In genomic region chr9:61404998-61405621, GRCm38 (mm10) we compare ENCODE assay signal across 8 mouse cellular contexts. TPM values are rescaled to one million over a fixed set of nuclear protein-coding genes. Genes with fewer than 3 reads are reported as not detected.
A peak's percentile ranks its signal among the peaks of the same experiment; 100 is the strongest.
DNase-seq lines count a peak whose midpoint lies in the region; ATAC-seq and TF ChIP-seq lines count a peak whose summit lies in the region.

No protein-coding gene starts in this region.

- H3K36me3 ChIP-seq in hindbrain, embryonic 16.5 days (ENCODE audit: control insufficient read depth, insufficient read depth, low read length) = peaks cover 28% of the 10 kb centered on the region
- H3K36me3 ChIP-seq in midbrain, embryonic 12.5 days = peaks cover 73% of the 10 kb centered on the region
- H3K36me3 ChIP-seq in small intestine, adult 2 months (ENCODE audit: control insufficient read depth, insufficient read depth, low read length) = peaks cover 61% of the 10 kb centered on the region

- peak; percentile 73 to 74 for DNase-seq in adrenal gland, adult 18-20 months (ENCODE audit: low spot score in 2 of 2)
- peak; percentile 43 to 49 for DNase-seq in cerebellum, postnatal 36 days
- DNase-seq in gastrocnemius, adult 2 months = peak; percentile 70
- peak; percentile 83 to 85 for DNase-seq in layer of hippocampus, postnatal 36 days

- no peak for TF ChIP-seq POLR2A in small intestine, adult 2 months (IDR thresholded peaks at IDR 0.05; ENCODE audit: low read depth, low read length)

- peak overlapping the region; percentile 46 for H3K4me2 ChIP-seq in hindbrain, embryonic 16.5 days (ENCODE audit: low read length)
- peak overlapping the region; percentile 38 for H3K4me2 ChIP-seq in midbrain, embryonic 12.5 days (replicated peaks)

- ATAC-seq in hindbrain, embryonic 16.5 days = peak; percentile 91
- peak; percentile 76 for ATAC-seq in midbrain, embryonic 12.5 days (ENCODE audit: low FRiP score, low read depth)
- ATAC-seq in erythroblast, adult 5-6 weeks (replicated peaks; ENCODE audit: low FRiP score, poor library complexity, severe bottlenecking) = no peak

- TF ChIP-seq CTCF in gastrocnemius, adult 2 months (IDR thresholded peaks at IDR 0.05) = no peak
- no peak for TF ChIP-seq CTCF in small intestine, adult 2 months (IDR thresholded peaks at IDR 0.05; ENCODE audit: extremely low read depth, insufficient read length, insufficient replicate concordance, low read depth, low read length)

- no peaks in the 10 kb centered on the region for H3K27me3 ChIP-seq in hindbrain, embryonic 16.5 days (replicated peaks; ENCODE audit: control insufficient read depth, insufficient read depth, low read length)
- H3K27me3 ChIP-seq in midbrain, embryonic 12.5 days = no peaks in the 10 kb centered on the region; the same call in 1 of the 2 replicates
- H3K27me3 ChIP-seq in small intestine, adult 2 months (ENCODE audit: control insufficient read depth, insufficient read depth, low read length) = no peaks in the 10 kb centered on the region

- WGBS in hindbrain, embryonic 16.5 days = 4% methylated on average over 19 of the region's 19 CpGs
- WGBS in midbrain, embryonic 12.5 days = 13% methylated on average over 19 of the region's 19 CpGs
- WGBS in small intestine, adult 2 months = 21% methylated on average over 19 of the region's 19 CpGs

- H3K9ac ChIP-seq in hindbrain, embryonic 16.5 days (ENCODE audit: low read depth, low read length) = 0 out of 2 replicates have a peak overlapping the region, but pooled peaks have one; percentile 2
- H3K9ac ChIP-seq in midbrain, embryonic 12.5 days (replicated peaks) = no peak overlapping the region

- peak overlapping the region; percentile 6; the same call in 1 of the 2 replicates for H3K27ac ChIP-seq in gastrocnemius, adult 2 months
- H3K27ac ChIP-seq in hindbrain, embryonic 16.5 days (ENCODE audit: low read depth, low read length) = peak overlapping the region; percentile 78
- peak overlapping the region; percentile 85 for H3K27ac ChIP-seq in midbrain, embryonic 12.5 days (replicated peaks)
- no peak overlapping the region; the same call in 1 of the 2 replicates for H3K27ac ChIP-seq in small intestine, adult 2 months (ENCODE audit: insufficient read depth, low read depth, low read length)

- intact Hi-C loops in gastrocnemius, adult 2 months (cut with DNase I) = no loop called here

- peak overlapping the region; percentile 58 for H3K4me3 ChIP-seq in gastrocnemius, adult 2 months
- H3K4me3 ChIP-seq in hindbrain, embryonic 16.5 days (ENCODE audit: low read length) = peak overlapping the region; percentile 2; the same call in 1 of the 2 replicates
- 0 out of 2 replicates have a peak overlapping the region, but pooled peaks have one; percentile 11 for H3K4me3 ChIP-seq in midbrain, embryonic 12.5 days
- H3K4me3 ChIP-seq in small intestine, adult 2 months (ENCODE audit: low read depth, low read length) = peak overlapping the region; percentile 39

- H3K4me1 ChIP-seq in hindbrain, embryonic 16.5 days (ENCODE audit: control insufficient read depth, insufficient read depth, low read depth, low read length) = peaks cover 53% of the 10 kb centered on the region
- peaks cover 66% of the 10 kb centered on the region for H3K4me1 ChIP-seq in midbrain, embryonic 12.5 days
- H3K4me1 ChIP-seq in small intestine, adult 2 months (ENCODE audit: control insufficient read depth, insufficient read depth, insufficient read length, low read length) = peaks cover 31% of the 10 kb centered on the region

- no peaks in the 10 kb centered on the region for H3K9me3 ChIP-seq in hindbrain, embryonic 16.5 days (ENCODE audit: control insufficient read depth, low read length)
- H3K9me3 ChIP-seq in midbrain, embryonic 12.5 days = no peaks in the 10 kb centered on the region

RNA-seq across cellular contexts. Expression of gene Tle3, which starts 32.9 kb away (rescaled TPM):
- 100 to 1,000 TPM; 104 to 148 TPM for total RNA-seq in adrenal gland, adult 18-20 months (2021)
- total RNA-seq in gastrocnemius, adult 2 months (2021) = 10 to 100 TPM in 1 of 2 experiments, 1 to 10 TPM in 1; 4.7 to 12.9 TPM
- polyA plus RNA-seq in hindbrain, embryonic 16.5 days (2015; fragmentation: Nextera tagmentation; extraction: Ambion mirVana) = 19.5 and 23.0 TPM in 2 replicates
- 10 to 100 TPM; 51.5 to 53.2 TPM for total RNA-seq in layer of hippocampus, postnatal 36 days (2021)
- 65.9 and 71.9 TPM in 2 replicates for polyA plus RNA-seq in midbrain, embryonic 12.5 days (2016; fragmentation: Nextera tagmentation; extraction: Ambion mirVana)
- 37.4 and 136 TPM in 2 replicates for polyA plus RNA-seq in small intestine, adult 2 months (2012; rRNA removed)
- total RNA-seq in erythroblast, adult 5-6 weeks (2015; ENCODE audit: low replicate concordance) = 10.8 and 24.0 TPM in 2 replicates
- total RNA-seq in erythroblast, adult 5-6 weeks (2017; ENCODE audit: low replicate concordance) = 11.6 and 16.6 TPM in 2 replicates

Comparison
In these comparisons a context has a peak if more than half of its experiments do, and no peak if none do; other contexts are left out.
1. H3K4me3 ChIP-seq: peak in every context shown above with its lines; median percentile 58 in gastrocnemius, adult 2 months; 39 in small intestine, adult 2 months; 11 in midbrain, embryonic 12.5 days; 2 in hindbrain, embryonic 16.5 days.